Mouse (Mus musculus): Measurements from ENCODE around the gene Kcnip3. TPM values are rescaled to one million over a fixed set of nuclear protein-coding genes. Genes with fewer than 3 reads are reported as not detected.

Kcnip3 gene
- total RNA-seq, 2 experiments from 2014 or later, result 0.94 to 1.9 TPM

GRCm38 (mm10) chr2:127416706-127417105, 105.2 kb downstream of the Kcnip3 start:
- DNase-seq, result no peak
- intact Hi-C loops (cut with DNase I), result no loop called here

GRCm38 (mm10) chr2:127415806-127416205, 106.1 kb downstream of the Kcnip3 start:
- DNase-seq, result no peak

GRCm38 (mm10) chr2:127411126-127411525, 110.8 kb downstream of the Kcnip3 start:
- intact Hi-C loops (cut with DNase I), result no loop called here
- no peak for DNase-seq

More at GRCm38 (mm10) chr2:127415806-127416205, 106.1 kb downstream of the Kcnip3 start:
- intact Hi-C loops (cut with DNase I), result no loop called here

Other genes with a start within 250 kb of the Kcnip3 start
- under 1 TPM; 0.36 to 0.38 TPM for gene Dusp2, start 185.9 kb downstream of the Kcnip3 start, total RNA-seq (2021)
- not detected for gene Astl, start 183.5 kb downstream of the Kcnip3 start, total RNA-seq (2021)
- gene Adra2b, start 158.9 kb downstream of the Kcnip3 start, total RNA-seq (2021), result 1 to 10 TPM in 1 of 2 experiments, under 1 TPM in 1; 0.80 to 1.2 TPM
- gene Gpat2, start 96.9 kb downstream of the Kcnip3 start, total RNA-seq (2021), result not detected
- 10 to 100 TPM; 34.1 to 44.3 TPM for gene Fahd2a, start 77.5 kb downstream of the Kcnip3 start, total RNA-seq (2021)
- under 1 TPM in 1 of 2 experiments, not detected in 1; 0.81 TPM for gene Prom2, start 19.4 kb upstream of the Kcnip3 start, total RNA-seq (2021)
- gene Zfp661, start 65.0 kb upstream of the Kcnip3 start, total RNA-seq (2021), result 1 to 10 TPM; 1.3 to 1.6 TPM
- 10 to 100 TPM; 95.9 to 98.5 TPM for gene Mrps5, start 65.1 kb upstream of the Kcnip3 start, total RNA-seq (2021)
- 1 to 10 TPM; 5.4 to 9.3 TPM for gene Mal, start 134.6 kb upstream of the Kcnip3 start, total RNA-seq (2021)
- 1 to 10 TPM; 7.0 to 7.1 TPM for gene Mall, start 207.8 kb upstream of the Kcnip3 start, total RNA-seq (2021)